Mouse (Mus musculus) small intestine, adult 2 months (tissue): ENCODE results near the gene Cd79a. TPM values are rescaled to one million over a fixed set of nuclear protein-coding genes. Genes with fewer than 3 reads are reported as not detected.

Experiments
- H3K27ac ChIP-seq: fragments of 200-500 bp; 2 replicates; pipeline ENCODE4 v1.5.1; 2012; ENCODE audit warnings: low read depth, low read length, control low read depth, inconsistent platforms; ENCODE audit not compliant: insufficient read depth
- H3K27me3 ChIP-seq: fragments of 200-500 bp; 2 replicates; pipeline ENCODE4 v1.6.1; 2012; ENCODE audit warnings: mild to moderate bottlenecking, moderate library complexity, low read length, inconsistent platforms; ENCODE audit not compliant: control insufficient read depth, insufficient read depth
- H3K36me3 ChIP-seq: fragments of 200-500 bp; 2 replicates; pipeline ENCODE4 v1.6.1; 2012; ENCODE audit warnings: mild to moderate bottlenecking, low read length, control low read depth, inconsistent platforms; ENCODE audit not compliant: control insufficient read depth, insufficient read depth
- H3K4me1 ChIP-seq: fragments of 200-500 bp; 2 replicates; pipeline ENCODE4 v1.6.1; 2012; ENCODE audit warnings: low read length, inconsistent platforms, mixed read lengths; ENCODE audit not compliant: control insufficient read depth, insufficient read depth, insufficient read length
- H3K4me3 ChIP-seq: fragments of 200-500 bp; 2 replicates; pipeline ENCODE4 v1.5.1; 2012; ENCODE audit warnings: low read depth, mild to moderate bottlenecking, control low read depth, inconsistent platforms, low read length, moderate library complexity
- CTCF ChIP-seq: fragments of 200-500 bp; IDR thresholded peaks from 2 replicates; pipeline ENCODE4 v1.5.1; 2012; ENCODE audit warnings: low read depth, mild to moderate bottlenecking, control low read depth, inconsistent platforms, low read length, moderate library complexity, mixed read lengths; ENCODE audit not compliant: insufficient replicate concordance, insufficient read length; ENCODE audit errors: extremely low read depth
- POLR2A ChIP-seq: fragments of 200-500 bp; IDR thresholded peaks from 2 replicates; pipeline ENCODE4 v1.6.1; 2012; ENCODE audit warnings: low read depth, mild to moderate bottlenecking, control low read depth, inconsistent platforms, low read length, moderate library complexity
- WGBS: fragments of 180-500 bp; shearing (Covaris S2); methylation state at CpG from one replicate; pipeline ENCODE4 v1.1.7; 2018; 5-methylcytosine and 5-hydroxymethylcytosine counted together
- polyA plus RNA-seq: library from polyadenylated mRNA; depleted of rRNA; stranded (reverse); fragments of >200 nt; gene quantifications from 2 replicates; pipeline ENCODE4 v1.2.3, GENCODE M21; 2012

Cd79a gene
- polyA plus RNA-seq, 1 experiment = 54.3 TPM

- Histone ChIP-seq H3K36me3 (no peaks in the 10 kb centered on the region), H3K27me3 (no peaks in the 10 kb centered on the region), H3K4me1 (no peaks in the 10 kb centered on the region), H3K27ac (no peak overlapping the region), H3K4me3 (no peak overlapping the region)
- WGBS = 53% methylated on average over 6 of the region's 6 CpGs
- TF ChIP-seq CTCF = no peak
- no peak for TF ChIP-seq POLR2A
Observed at GRCm38 (mm10) chr7:24856460-24857120, 40.6 kb upstream of the Cd79a start.

DNA sequence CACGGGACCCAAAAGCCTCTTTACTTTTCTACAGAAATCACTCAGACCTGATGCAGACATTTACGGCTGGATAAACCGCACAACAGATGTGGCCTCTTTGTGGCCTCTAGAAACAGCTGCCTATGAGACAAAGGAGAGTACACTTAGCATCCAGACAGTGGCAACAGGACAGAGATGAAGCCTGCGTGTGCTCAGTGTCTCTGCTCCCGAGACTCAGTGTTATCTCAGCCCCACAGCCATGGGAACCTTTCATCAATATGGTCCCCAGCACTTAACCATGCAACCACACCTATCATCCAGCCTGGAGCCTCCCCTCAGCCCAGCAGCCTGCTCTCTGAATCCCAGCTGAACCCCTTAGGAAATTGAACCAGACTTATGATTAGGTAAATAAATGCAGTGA lies 37.9 kb upstream of the Cd79a start:
- Histone ChIP-seq H3K4me1 (no peaks in the 10 kb centered on the region), H3K4me3 (no peak overlapping the region)
- 68% methylated on average over 5 of the region's 5 CpGs for WGBS

GRCm38 (mm10) chr7:24861913-24862312 lies 35.3 kb upstream of the Cd79a start, which contains the start of gene Gm9844:
Gene Gm9844, plus strand, starts transcription at chr7:24862213.
- Histone ChIP-seq H3K27me3 (no peaks in the 10 kb centered on the region), H3K36me3 (no peaks in the 10 kb centered on the region), H3K27ac (no peak within 1 kb of the TSS), H3K4me1 (no peaks in the 10 kb centered on the region), H3K4me3 (no peak within 1 kb of the TSS)
- WGBS = 80% methylated on average over 7 of the region's 7 CpGs
- no peak for TF ChIP-seq POLR2A
- TF ChIP-seq CTCF = no peak

More for the DNA sequence above, 37.9 kb upstream of the Cd79a start:
- TF ChIP-seq POLR2A (no peak), CTCF (no peak)
- Histone ChIP-seq H3K27me3 (no peaks in the 10 kb centered on the region), H3K27ac (no peak overlapping the region), H3K36me3 (no peaks in the 10 kb centered on the region)

DNA sequence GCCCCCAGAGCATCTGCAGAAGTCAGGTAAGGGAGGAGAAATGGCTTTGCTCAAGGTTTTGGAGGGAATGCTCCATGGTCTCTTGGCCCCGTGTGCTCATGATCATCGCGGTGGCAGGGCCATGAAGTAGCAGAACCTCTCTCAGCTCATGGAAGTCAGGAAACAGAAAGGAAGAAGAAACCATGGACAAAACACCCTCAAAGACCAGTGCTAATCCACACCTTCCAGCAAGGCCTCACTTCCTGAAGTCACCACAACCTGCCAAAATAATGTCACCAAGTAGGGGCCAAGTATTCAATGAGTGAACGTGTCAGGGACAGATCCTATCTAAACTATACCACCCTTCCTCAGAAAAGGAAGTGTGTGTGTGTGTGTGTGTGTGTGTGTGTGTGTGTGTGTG lies 34.3 kb upstream of the Cd79a start:
- no peaks in the 10 kb centered on the region for H3K4me1 ChIP-seq
- 67% methylated on average over 4 of the region's 4 CpGs for WGBS
- H3K27ac ChIP-seq = no peak overlapping the region
- H3K4me3 ChIP-seq = no peak overlapping the region
- no peaks in the 10 kb centered on the region for H3K36me3 ChIP-seq
- TF ChIP-seq POLR2A (no peak), CTCF (no peak)
- no peaks in the 10 kb centered on the region for H3K27me3 ChIP-seq

- H3K4me1 ChIP-seq = no peaks in the 10 kb centered on the region
- WGBS = 32% methylated on average over 6 of the region's 6 CpGs
- H3K4me3 ChIP-seq = no peak overlapping the region
- TF ChIP-seq CTCF (no peak), POLR2A (no peak)
- no peaks in the 10 kb centered on the region for H3K27me3 ChIP-seq
- H3K36me3 ChIP-seq = no peaks in the 10 kb centered on the region
- H3K27ac ChIP-seq = no peak overlapping the region
Observed at GRCm38 (mm10) chr7:24864156-24864555, 33.0 kb upstream of the Cd79a start.

DNA sequence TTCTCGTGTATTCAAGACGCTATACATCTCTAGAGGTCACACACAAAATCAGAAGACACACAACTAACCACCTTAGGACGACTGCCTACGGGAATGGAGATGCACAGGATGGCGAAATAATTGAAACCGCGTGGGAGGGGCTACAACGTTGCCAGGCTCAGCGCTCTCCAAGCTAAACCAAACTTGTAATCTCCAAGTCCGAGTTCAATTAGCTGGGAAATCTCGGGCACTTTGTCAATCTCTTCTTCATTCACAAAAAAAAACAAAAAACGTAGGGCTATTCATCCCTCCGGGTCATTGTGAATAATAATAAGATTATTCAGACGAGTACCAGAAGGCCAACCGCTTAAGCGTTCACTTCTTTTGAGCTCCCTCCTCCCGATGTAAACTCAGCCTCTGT lies 28.1 kb upstream of the Cd79a start:
- Histone ChIP-seq H3K36me3 (no peaks in the 10 kb centered on the region), H3K4me1 (no peaks in the 10 kb centered on the region), H3K27ac (no peak overlapping the region), H3K4me3 (no peak overlapping the region), H3K27me3 (peaks cover 4% of the 10 kb centered on the region)
- TF ChIP-seq POLR2A (no peak), CTCF (no peak)
- WGBS = 66% methylated on average over 17 of the region's 17 CpGs

GRCm38 (mm10) chr7:24869532-24870165 lies 27.5 kb upstream of the Cd79a start, which contains the start of the genes Lypd4 and Dmrtc2:
Gene Lypd4, minus strand, starts transcription at chr7:24869941.
Gene Dmrtc2, plus strand, starts transcription at chr7:24870057.
- no peaks in the 10 kb centered on the region for H3K4me1 ChIP-seq
- no peak within 1 kb of the TSS for H3K4me3 ChIP-seq
- TF ChIP-seq CTCF = no peak
- no peak for TF ChIP-seq POLR2A
- H3K27ac ChIP-seq = no peak within 1 kb of the TSS
- no peaks in the 10 kb centered on the region for H3K36me3 ChIP-seq
- 62% methylated on average over 41 of the region's 41 CpGs for WGBS
- peaks cover 4% of the 10 kb centered on the region for H3K27me3 ChIP-seq
